Mouse (Mus musculus) testis, adult 2 months (tissue): ENCODE results near the gene Retreg3.

ENCODE experiments used
- CTCF ChIP-seq: fragments of 200-500 bp; IDR thresholded peaks from 2 replicates; pipeline ENCODE4 v1.5.1; 2012; ENCODE audit warnings: low read depth, mild to moderate bottlenecking, inconsistent platforms, low read length, moderate library complexity; ENCODE audit not compliant: control insufficient read depth, insufficient read depth, insufficient replicate concordance
- POLR2A ChIP-seq: fragments of 200-500 bp; IDR thresholded peaks from 2 replicates; pipeline ENCODE4 v1.6.1; 2012; ENCODE audit warnings: low read depth, mild to moderate bottlenecking, inconsistent platforms, low read length, moderate library complexity; ENCODE audit not compliant: control insufficient read depth

GRCm38 (mm10) chr11:101164677-101165580 lies 45.2 kb upstream of the Retreg3 start:
- TF ChIP-seq CTCF (no peak), POLR2A (no peak)
